Mouse (Mus musculus): ENCODE results near the gene Nras.
A peak's percentile ranks its signal among the peaks of the same experiment; 100 is the strongest.

Gene Nras

DNA sequence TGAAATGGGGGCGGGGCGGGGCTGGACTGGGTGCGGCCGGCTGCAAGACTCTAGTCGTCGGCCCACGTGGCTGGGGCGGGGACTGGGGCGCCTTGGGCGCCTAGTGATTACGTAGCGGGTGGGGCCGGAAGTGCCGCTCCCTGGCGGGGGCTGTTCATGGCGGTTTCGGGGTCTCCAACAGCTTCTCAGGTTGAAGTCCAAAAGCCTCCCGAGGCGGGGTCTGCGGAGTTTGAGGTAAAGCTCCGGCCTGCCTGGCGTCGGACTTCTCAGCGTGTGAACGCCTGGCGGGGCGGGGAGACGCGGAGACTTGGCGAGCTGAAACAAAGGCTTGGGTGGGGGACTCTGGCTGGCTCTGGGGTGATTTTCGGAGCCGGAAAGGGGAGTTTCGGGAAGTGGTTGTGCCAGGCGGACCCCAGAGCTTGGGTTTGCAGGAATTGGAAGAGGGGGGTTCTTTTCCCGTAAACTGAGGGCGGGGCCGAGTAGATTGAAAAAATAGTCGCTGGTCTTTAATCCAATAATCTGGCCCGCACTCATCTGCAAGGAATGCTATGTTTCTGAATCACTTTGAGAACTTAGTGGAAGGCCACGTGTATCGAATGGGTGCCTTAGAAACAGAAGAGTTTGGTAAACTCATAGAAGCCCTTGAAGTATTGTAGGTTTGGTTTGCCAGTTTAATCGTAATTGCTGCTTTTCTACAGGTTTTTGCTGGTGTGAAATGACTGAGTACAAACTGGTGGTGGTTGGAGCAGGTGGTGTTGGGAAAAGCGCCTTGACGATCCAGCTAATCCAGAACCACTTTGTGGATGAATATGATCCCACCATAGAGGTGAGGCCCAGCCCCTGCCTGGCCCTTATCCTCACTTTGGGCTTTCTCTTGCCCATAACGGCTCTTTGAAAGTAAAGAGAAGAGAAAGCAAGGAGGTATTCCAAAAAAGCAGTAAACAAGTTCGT is at the start of gene Nras:
Gene Nras, plus strand, starts transcription at position 79 of the 951 bp plus-strand sequence.
- DNase-seq (ENCODE audit: low spot score), result peak; percentile 87

DNA sequence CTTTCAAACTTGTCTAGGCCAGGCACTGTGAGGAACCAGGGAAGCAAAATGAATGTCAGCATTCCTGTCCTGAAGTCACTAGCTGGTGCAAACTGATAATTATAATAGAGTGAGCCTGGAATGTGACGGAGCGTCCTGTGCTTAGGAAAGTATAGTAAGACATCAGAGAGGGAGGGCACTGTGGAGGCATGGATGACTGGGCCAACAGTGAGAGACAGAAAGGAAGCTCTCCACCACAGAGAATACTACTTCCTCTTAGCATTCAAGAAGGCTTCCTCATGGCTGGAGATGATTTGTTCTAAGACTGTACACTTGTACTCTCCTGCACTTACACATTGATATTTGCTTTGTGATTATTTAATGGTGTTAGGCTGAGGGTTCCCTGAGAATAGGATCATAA is 40.7 kb upstream of the Nras start:
- no peak for DNase-seq (ENCODE audit: low spot score)

DNA sequence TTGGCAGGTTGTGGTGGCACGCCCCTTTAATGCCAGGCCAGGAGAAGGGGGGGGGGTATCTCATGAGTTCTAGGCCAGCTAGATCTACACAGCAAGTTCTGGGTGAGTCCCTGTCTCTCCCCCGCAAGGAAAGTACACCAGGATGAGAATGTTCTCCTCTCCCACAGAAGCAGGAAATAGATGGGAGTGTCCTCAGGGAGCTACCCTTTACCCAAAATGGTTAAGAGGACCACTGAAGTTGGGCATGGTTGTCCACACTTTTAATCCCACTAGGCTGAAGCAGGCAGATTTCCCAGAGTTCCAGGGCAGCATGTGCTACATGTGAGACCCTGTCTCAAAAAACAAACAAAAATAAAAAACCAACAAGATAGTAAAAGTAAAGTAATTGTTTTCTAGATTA is 38.6 kb upstream of the Nras start:
- no peak for DNase-seq (ENCODE audit: low spot score)

DNA sequence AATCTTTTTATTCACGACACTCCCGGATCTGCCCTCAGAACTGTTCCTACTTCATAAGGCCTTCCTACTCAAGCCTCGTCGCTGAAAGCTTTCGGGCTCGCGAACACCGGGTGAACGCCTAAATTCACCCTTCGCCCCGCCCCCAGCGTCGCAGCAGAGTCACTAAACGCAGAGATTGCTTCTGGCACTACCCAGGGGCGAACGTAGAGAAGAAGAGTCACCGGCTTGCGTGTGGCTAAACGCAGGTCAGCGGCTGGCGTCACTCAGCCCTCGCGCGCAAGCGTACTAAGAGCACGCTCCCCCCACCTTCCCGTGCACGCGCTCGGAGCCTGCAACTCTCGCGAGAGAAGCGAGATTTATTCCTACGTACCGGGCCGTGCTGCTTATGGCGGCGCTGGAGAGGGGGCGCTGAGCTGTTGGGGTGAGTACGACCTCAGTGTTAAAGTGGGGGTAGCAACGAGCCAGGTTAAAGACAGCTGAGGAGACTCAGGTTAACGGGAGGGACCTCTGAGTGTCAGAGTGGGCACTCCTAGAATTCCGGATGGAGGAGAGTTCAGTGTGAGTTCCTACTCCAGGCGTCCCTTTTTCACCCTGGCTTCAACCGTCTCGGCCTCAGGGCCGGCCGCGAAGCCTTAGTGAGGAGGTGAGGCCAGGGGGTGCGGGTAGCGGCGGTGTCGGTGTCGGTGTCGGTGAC is 37.7 kb upstream of the Nras start, which contains the start of gene Csde1:
Gene Csde1, plus strand, starts transcription at position 178 of the 694 bp plus-strand sequence.
- DNase-seq (ENCODE audit: low spot score), result peak; percentile 97

DNA sequence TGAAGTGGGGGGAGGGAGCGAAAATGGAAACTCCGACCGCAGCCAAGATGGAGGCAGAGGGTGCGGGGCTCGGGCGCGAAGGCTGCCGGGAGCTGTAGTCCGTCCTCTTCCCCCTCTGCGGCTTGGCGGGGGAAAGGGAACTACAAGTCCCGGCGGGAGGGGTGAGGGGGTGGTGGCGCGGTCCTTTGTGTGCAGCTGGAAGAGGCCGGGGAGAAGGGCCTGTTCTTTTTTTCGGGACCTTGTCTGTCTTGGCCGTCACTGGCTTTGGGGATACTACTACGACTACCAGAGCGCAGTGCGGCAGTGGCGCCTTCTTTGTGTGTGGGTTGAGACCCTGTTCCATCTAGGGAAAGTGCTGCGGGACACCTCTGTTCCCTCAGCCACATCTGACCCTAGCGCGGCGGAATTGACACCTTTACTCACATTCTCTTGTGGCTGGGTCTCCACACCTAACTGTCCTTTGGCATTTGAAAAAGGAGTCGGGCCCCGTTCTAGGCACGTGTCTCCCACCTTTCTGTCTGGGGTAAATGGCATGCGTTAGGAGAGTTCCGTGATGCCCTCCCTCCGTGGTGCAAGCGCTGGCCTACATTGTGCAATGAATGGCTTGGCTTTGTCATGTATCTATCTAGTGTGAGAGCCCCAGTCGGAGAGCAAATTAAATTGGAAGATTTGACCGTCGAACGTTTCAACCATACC is 37.0 kb upstream of the Nras start:
- peak; percentile 74 for DNase-seq (ENCODE audit: low spot score)

DNA sequence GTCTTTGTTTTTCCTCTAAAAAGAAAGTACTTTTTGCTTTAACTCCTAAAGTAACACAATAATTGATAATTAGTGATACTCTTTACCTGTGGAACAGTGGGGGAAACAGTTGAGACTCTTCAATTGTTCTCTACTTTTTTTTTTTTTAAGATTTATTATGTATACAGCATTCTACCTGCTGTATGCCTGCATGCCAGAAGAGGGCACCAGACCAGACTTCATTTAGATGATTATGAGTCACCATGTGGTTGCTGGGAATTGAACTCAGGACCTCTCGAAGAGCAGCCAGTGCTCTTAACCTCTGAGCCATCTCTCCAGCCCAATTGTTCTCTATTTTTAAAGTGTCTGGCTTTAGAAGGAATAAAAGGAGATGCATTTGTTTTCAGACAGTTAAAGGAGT is 31.9 kb upstream of the Nras start:
- no peak for DNase-seq (ENCODE audit: low spot score)

DNA sequence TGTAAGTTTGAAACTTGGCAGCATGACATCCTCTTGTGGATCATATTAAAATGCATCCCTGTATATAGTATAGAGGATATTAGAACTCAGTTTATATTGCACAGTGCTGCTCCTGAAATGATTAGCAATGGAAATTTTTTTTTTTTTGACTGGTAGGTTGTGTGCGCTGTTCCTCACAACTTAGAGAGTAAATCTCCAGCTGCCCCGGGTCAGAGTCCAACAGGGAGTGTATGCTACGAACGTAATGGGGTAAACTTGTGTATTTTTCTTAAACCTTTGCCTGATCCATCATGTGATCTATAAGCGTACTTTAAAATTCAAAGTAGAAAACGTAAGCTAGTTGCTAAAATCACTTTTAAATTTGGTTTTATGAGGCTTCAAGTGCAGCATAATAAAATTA is 17.8 kb upstream of the Nras start:
- DNase-seq (ENCODE audit: low spot score), result no peak

DNA sequence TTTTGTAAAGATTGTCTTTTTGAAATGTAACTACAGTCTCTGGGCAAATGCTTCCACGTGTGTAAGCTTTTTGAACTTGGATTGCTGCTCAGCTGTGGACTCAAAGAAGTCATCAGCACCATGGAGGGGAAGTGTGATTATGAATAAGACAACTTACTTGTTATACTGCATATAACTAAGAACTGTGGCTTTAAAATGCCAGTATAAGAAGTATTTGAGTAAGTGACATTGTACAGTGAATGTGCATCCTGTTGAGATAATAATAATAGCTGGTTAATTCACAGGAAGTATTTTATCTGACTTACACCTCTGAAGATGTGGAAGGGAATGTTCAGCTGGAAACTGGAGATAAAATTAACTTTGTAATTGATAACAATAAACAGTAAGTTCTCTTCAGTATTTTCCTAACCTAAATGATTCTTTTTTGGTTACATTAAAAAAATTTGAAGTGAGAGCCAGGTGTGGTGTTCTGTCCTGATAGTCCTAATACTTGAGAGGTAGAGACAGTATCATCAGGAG is 17.2 kb upstream of the Nras start:
- no peak for DNase-seq (ENCODE audit: low spot score)

DNA sequence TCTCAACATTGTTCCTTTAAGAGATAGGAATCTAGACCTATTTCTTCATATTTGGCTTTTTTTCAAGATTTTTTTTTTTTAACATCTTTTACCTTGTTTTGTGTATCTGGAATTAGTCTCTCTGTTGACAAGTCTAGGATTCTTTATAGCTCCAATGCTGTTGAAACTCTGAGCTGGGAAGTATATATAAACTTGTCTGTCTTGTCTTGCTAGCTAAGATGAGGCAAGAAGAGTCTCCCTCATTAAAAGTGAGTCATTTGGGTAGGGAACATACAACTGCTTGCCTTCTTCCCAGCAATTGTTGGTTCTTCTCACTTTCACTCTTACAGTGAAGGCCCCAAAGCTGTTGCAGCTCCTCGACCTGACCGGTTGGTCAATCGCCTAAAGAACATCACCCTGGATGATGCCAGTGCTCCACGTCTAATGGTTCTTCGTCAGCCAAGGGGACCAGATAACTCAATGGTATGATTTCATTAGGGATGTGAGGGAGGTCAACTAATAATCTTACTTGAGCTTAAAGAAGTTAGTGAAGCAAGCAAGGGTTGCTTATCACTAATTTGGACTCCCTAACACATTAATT is 2.0 kb upstream of the Nras start:
- DNase-seq (ENCODE audit: low spot score), result no peak

DNA sequence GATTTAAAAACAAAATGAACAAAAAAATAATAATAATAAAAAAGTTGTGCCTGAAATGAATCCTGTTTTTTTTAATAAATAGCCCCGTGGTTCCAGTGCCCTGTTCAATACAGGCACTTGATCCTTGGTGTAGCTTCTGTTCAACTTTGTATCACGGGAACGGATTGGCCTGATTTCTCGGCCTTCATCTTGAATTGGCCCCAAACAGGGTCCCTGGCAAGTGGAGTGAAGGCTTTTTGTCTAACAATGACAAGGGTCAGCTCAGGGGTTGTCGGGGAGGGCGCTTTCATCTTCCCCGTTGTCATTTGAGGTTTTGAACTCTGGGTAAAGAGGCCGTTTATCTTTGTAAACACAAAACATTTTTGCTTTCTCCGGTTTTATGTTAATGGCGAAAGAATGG is 333 bp upstream of the Nras start:
- no peak for DNase-seq (ENCODE audit: low spot score)

DNA sequence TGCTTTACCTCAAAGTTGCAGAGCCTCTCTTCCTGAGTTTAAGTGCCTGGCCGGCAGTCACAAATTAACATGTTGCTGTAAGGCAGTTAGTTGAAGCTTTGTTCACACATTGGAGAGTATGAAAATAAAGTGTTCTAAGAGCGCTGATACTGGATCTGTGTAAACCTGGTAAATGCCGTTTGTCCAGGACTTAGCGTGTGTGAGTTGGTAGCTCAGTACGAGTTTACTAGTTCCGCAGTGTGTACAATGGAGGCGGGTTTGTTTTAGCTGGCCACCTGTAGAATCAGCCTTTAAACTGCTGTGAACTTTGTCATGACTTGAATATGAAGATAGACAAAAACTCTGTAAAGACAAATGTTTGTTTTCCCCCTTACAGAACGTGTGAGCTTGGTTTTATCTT is 8.8 kb downstream of the Nras start:
- DNase-seq (ENCODE audit: low spot score), result no peak

DNA sequence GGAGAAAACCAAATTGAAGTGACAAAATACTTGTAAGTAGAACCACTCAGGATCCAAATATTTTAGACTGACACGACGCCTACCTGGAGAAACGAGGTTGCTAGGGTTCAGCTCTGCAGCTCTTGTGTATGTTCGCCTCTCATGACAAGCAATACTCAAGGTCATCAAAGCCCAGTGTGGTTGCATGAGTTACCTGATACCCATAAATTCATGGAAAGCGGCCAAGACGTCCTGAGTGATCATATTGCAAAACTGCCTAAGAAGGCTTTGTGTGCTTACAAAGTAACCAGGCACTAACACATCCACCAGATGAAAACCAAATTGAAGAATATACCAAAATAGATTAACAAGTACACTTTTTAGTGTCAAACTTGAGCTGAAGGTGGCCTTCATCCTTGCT is 10.9 kb downstream of the Nras start:
- DNase-seq (ENCODE audit: low spot score), result no peak

DNA sequence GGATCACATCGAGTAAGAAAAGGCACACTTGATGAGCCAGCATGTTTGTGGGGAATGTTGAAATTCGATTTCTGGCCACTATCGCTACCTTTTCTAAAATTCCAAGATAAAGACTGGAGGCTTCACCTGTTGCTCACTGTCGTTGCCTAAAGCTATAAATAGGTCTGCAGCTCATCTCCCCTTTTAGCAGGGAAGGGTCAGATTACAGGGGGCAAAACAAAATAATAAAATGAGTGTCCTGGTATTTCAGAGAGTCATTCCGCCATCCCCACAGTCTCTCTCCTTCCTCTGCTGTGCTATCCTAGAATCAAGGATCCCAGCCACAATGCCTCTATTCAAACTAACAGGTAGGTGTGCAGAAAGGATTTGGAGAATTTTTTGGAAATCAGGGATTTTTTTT is 15.7 kb downstream of the Nras start, which contains the start of gene Ampd1:
Gene Ampd1, plus strand, starts transcription at position 244 of the 400 bp plus-strand sequence.
- no peak for DNase-seq (ENCODE audit: low spot score)

DNA sequence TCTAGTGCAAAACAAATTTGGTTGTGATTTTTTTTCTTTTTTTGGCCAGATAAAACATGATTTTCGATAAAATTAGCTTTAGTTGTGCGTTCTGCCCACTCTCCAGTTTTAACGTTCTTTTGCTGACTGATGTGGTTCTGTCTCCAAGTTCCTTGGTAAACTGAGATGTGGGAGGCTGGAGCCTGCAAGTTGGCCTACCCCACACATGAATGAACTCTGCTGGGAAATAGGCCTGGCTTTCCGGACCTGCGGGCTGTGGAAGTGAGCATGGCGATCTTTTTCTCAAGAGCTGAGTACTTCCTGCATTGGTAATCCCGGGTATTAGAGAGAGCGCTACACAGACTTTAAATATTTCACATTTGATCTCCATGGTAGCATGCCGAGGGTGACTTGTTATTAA is 17.8 kb downstream of the Nras start:
- DNase-seq (ENCODE audit: low spot score), result no peak

DNA sequence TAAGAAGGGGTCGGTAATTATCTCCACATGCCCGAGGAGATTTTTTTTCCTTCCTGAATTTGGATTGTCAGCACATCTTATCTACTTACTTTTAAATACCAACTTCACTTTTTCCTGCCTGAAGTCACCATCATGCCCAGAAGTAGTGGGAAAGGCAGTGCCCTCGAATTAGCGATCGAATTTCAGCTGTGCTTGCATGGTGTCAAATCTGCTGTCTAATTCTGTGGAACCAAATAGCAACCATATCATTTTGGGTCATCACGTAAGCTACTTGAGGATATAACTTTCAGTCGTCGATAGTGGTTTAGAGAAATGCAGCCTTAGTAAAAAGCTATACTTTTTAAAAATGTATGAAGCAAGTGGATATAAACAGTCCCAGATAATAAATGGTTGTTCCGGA is 18.4 kb downstream of the Nras start:
- DNase-seq (ENCODE audit: low spot score), result no peak

DNA sequence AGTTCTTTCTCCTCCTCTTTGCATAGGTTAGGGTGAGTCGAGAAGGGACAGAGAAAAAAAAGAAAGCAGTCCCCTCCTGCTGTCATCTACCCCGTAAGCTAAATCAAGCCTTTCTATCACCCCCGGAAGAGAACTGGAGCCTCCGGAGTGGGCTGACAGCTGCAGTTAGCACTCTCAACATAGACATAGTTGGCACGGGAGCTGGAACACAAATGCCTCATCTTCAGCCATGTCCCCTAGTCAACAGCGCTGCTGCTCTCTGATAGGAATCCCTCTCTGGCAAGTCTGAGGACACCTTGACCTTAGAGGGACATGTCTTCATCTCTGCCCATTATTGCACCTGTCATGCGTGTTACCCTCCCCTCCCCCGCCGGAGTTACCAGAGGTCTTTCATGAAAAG is 21.2 kb downstream of the Nras start:
- DNase-seq (ENCODE audit: low spot score), result no peak

DNA sequence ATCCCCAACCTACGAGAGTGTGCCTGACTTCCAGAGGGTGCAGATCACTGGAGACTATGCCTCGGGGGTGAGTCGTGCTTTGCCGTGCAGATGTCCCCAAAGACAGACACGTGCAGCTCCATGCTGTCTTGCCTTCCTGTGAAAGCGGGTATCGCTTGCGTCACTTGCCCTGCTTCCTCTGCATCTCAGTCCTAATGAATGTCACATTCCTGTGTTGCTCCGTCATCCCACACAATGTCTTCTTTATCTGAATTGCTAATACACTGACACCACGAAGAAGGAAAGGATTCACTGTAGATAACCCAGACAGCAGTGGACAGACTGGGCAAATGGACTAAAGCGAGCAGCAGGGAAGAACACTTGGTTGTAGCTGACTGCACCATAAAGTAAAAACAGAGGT is 23.0 kb downstream of the Nras start:
- DNase-seq (ENCODE audit: low spot score), result no peak

DNA sequence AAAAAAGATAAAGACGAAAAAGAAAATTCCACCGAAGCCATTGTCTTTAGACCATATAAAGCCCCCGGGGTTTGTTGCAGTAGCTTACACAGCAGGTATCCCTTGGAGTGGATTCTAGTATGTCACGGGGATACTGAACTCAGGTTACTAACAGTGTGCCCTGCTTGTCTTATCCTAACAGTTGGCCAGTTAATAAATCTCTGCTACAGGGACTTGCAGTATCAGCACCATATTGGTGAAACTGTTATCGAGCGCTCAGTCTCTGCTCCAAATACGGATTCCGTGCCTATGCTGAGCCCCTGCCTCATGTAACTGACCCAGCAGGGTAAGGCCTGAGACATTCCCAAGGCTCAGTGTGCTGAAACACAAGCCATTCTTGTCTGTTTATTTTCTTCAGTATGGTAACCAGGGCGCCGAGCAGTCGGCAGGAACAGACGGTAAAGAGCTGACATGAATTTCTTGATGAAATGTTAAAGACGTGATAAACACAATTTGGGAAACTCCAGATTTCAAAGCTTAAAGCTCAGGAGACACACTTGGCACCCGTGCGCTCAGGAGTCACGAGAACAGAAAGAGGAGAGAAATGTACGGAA is 23.9 kb downstream of the Nras start:
- DNase-seq (ENCODE audit: low spot score), result no peak

DNA sequence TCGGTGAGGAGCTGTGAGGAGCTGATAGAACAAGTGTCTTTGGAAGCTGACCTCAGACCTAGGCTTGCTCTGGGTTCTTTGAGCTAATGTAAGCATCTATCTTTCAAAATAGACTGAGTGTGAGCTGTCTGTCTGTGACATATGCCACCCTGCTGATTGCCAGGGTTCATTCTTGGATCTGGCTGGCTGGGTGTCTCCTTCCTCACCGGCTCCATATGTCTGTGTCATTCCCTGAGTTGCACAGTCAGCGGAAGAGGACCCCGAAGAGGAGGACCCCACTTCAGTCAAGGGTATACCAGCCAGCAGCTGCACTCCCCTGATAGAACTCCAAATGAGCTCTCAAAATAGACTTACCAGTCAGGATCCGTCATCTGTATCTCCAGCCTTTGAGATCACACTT is 24.7 kb downstream of the Nras start:
- DNase-seq (ENCODE audit: low spot score), result no peak

DNA sequence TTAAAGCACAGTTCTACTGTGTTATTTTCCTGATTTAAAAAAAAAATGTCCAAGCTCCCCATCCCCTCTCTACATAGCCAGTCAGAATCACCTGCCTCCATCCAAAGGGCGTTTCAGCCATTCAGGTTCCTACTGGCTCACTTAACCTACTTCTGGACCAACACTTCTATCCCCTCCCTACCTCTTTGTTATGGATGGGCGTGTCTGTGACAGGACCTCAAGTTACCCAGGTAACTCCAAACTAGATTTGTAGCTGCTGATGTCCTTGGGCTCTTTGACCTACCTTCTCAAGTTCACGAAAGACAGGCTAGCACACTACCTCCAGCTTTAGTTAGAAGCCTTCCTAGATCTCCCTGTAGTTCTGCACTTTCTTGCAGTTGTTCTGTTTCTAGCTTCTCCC is 27.9 kb downstream of the Nras start:
- DNase-seq (ENCODE audit: low spot score), result no peak

DNA sequence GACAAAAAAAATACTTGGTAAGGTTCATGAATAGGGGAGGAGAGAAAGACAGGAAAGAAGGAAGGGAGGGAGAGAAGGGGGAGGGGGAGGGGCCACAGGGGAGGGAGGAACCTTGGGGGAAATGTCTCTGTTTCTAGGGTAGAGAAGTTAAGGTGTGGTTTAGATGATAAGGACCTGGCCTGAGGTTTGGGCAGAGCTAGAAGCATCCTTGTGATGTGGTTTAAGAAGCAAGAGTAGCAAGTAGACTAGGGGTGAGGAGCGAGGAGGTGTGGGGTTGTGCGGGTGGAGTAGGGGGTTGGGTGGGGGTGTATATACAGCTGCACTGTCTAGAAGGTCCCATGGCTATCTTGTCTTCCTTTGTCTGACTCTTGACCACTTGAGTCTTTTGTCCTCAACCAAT is 33.7 kb downstream of the Nras start:
- DNase-seq (ENCODE audit: low spot score), result no peak

DNA sequence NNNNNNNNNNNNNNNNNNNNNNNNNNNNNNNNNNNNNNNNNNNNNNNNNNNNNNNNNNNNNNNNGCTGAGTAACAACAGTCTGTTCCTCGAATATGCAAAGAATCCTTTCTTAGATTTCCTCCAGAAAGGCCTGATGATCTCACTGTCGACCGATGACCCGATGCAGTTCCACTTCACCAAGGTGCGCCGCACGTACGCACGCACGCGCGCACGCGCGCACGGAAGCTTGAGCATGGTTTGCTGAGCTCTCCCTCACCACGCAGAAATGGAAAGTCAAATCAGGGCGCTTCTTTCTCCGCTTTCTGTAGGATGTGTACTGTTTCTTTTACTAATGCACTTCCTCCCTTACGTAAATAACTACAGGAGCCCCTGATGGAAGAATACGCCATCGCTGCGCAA is 40.6 kb downstream of the Nras start:
- no peak for DNase-seq (ENCODE audit: low spot score)
